Mouse (Mus musculus) liver, embryonic 14.5 days (tissue): ENCODE data around the gene Lamb3.

Experiments used
- CTCF ChIP-seq: IDR thresholded peaks from 2 replicates; pipeline ENCODE4 v1.5.1; 2016; ENCODE audit warnings: antibody characterized with exemption, low read depth, control low read depth
- EP300 ChIP-seq: IDR thresholded peaks from 2 replicates; pipeline ENCODE4 v1.6.1; 2016; ENCODE audit warnings: antibody characterized with exemption, low read depth

GRCm38 (mm10) chr1:193159163-193159562, 48.3 kb upstream of the Lamb3 start:
- TF ChIP-seq CTCF (no peak), EP300 (no peak)
